In genomic region chr5:127502838-127503237, GRCm38 (mm10) we compare ENCODE assay signal across 27 mouse cellular contexts.
DNase-seq lines count a peak whose midpoint lies in the region; ATAC-seq and TF ChIP-seq lines count a peak whose summit lies in the region.
"Had no signal": no experiment of that assay in that cellular context is flagged by ENCODE, and none has a peak within 500 bp of the region (broad histone marks: within the 10 kb centered on the region; RNA-seq: fewer than 3 reads in every experiment).

No protein-coding gene starts in this region.

- no peak overlapping the region for H3K4me2 ChIP-seq in limb, embryonic 14.5 days (replicated peaks; ENCODE audit: low read depth, low read length, severe bottlenecking)
- H3K4me2 ChIP-seq: embryonic facial prominence, embryonic 15.5 days; forebrain, embryonic 12.5 days; hindbrain, embryonic 15.5 days; midbrain, embryonic 15.5 days; neural tube, embryonic 12.5 days had no signal

- peak; percentile 21 for DNase-seq in adrenal gland, postnatal 10 days
- no peak for DNase-seq in adrenal gland, postnatal 25 days
- DNase-seq in kidney, postnatal 10 days, result peak; percentile 27
- DNase-seq in kidney, adult 9 months, result no peak
- DNase-seq in retina, embryonic 14.5 days (ENCODE audit: low spot score), result peak; percentile 27
- no peak for DNase-seq in retina, postnatal 1 day
- DNase-seq in limb, embryonic 14.5 days (ENCODE audit: low spot score), result peak; percentile 39
- DNase-seq in cerebellum, adult 9-11 months, result no peak
- DNase-seq: adrenal gland, adult 8-10 months; cerebellum, adult 18-20 months; cerebellum, postnatal 14 days; forebrain, postnatal 0 days; gastrocnemius, postnatal 10 days; kidney, adult 8-10 months; liver; lung, adult 2 months; lung, postnatal 14 days had no signal

- no peaks in the 10 kb centered on the region for H3K27me3 ChIP-seq in limb, embryonic 14.5 days (ENCODE audit: control insufficient read depth, insufficient read depth, low read length)
- H3K27me3 ChIP-seq: CH12.LX; embryonic facial prominence, embryonic 15.5 days; forebrain, embryonic 12.5 days; hindbrain, embryonic 15.5 days; midbrain, embryonic 15.5 days; neural tube, embryonic 12.5 days had no signal

- H3K4me3 ChIP-seq in limb, embryonic 14.5 days (replicated peaks; ENCODE audit: low read length), result no peak overlapping the region
- H3K4me3 ChIP-seq: embryonic facial prominence, embryonic 15.5 days; forebrain, embryonic 12.5 days; hindbrain, embryonic 10.5 days; hindbrain, embryonic 15.5 days; midbrain, embryonic 10.5 days; midbrain, embryonic 15.5 days; neural tube, embryonic 12.5 days had no signal

- no peak for TF ChIP-seq POLR2A in limb, embryonic 14.5 days (IDR thresholded peaks at IDR 0.05; ENCODE audit: borderline replicate concordance, extremely low read depth, insufficient read depth, insufficient read length)

- H3K9me3 ChIP-seq in limb, embryonic 14.5 days (ENCODE audit: control insufficient read depth, low read length), result no peaks in the 10 kb centered on the region
- H3K9me3 ChIP-seq: embryonic facial prominence, embryonic 15.5 days; forebrain, embryonic 12.5 days; hindbrain, embryonic 10.5 days; hindbrain, embryonic 15.5 days; midbrain, embryonic 10.5 days; midbrain, embryonic 15.5 days; neural tube, embryonic 12.5 days had no signal

- H3K27ac ChIP-seq in limb, embryonic 14.5 days (replicated peaks; ENCODE audit: low read depth, low read length), result no peak overlapping the region
- H3K27ac ChIP-seq: embryonic facial prominence, embryonic 15.5 days; forebrain, embryonic 12.5 days; hindbrain, embryonic 10.5 days; hindbrain, embryonic 15.5 days; liver, embryonic 14.5 days; midbrain, embryonic 10.5 days; midbrain, embryonic 15.5 days; neural tube, embryonic 12.5 days had no signal

- H3K4me1 ChIP-seq in limb, embryonic 14.5 days (ENCODE audit: control insufficient read depth, insufficient read depth, low read length), result no peaks in the 10 kb centered on the region
- H3K4me1 ChIP-seq: embryonic facial prominence, embryonic 15.5 days; midbrain, embryonic 10.5 days had no signal

- 38% methylated on average over 7 of the region's 7 CpGs for WGBS in limb, embryonic 14.5 days

- H3K9ac ChIP-seq in limb, embryonic 14.5 days (ENCODE audit: low read depth, low read length, severe bottlenecking), result no peak overlapping the region
- H3K9ac ChIP-seq: embryonic facial prominence, embryonic 15.5 days; forebrain, embryonic 12.5 days; forebrain, postnatal 0 days; hindbrain, embryonic 15.5 days; liver, embryonic 14.5 days; midbrain, embryonic 15.5 days; neural tube, embryonic 12.5 days had no signal

- no peak for ATAC-seq in limb, embryonic 14.5 days (ENCODE audit: low FRiP score, low read depth)
- ATAC-seq: forebrain, postnatal 0 days; inflammation-experienced regulatory T-cells, adult 6 months; midbrain, embryonic 15.5 days had no signal

- no peaks in the 10 kb centered on the region for H3K36me3 ChIP-seq in limb, embryonic 14.5 days (ENCODE audit: control insufficient read depth, insufficient read depth, low read length)
- H3K36me3 ChIP-seq: embryonic facial prominence, embryonic 15.5 days; forebrain, embryonic 12.5 days; hindbrain, embryonic 10.5 days; hindbrain, embryonic 15.5 days; midbrain, embryonic 15.5 days; neural tube, embryonic 12.5 days had no signal

Comparison
In these comparisons a context has a peak if more than half of its experiments do, and no peak if none do; other contexts are left out.
1. DNase-seq: peak in adrenal gland, postnatal 10 days (single experiment), kidney, postnatal 10 days (single experiment), retina, embryonic 14.5 days (single experiment) and limb, embryonic 14.5 days (single experiment); none in adrenal gland, postnatal 25 days (single experiment), kidney, adult 9 months (single experiment), retina, postnatal 1 day (single experiment) and cerebellum, adult 9-11 months (single experiment).